Mouse (Mus musculus): ENCODE measurements around the gene Secisbp2l.

DNA sequence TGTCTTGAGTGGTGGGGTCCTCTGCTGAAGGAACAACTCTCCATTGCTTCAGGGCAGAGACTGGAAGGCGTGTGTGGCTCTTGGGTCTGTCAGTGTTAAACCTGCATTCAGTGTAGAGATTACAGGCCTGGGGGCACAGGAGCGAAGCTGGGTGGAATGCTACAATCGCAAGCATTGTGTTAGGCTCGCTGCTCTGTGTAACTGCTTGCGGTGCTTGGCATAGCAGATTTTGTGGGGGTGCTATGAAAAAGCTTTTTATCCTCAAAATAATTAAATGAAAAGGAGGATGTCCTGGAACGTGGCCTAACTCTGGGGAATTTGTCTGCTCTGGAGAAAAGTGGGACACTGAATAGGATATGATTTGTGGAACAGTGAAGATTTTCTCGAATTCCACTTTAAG is 26.9 kb upstream of the Secisbp2l start:
- no peak for TF ChIP-seq CTCF (IDR thresholded peaks at IDR 0.05; ENCODE audit: extremely low read depth, insufficient read length, insufficient replicate concordance, low read depth, low read length)
- TF ChIP-seq POLR2A (IDR thresholded peaks at IDR 0.05; ENCODE audit: low read depth, low read length): no peak

Data from small intestine, adult 2 months (tissue).